Mouse (Mus musculus): ENCODE measurements around the gene Prr5l. TPM values are rescaled to one million over a fixed set of nuclear protein-coding genes. Genes with fewer than 3 reads are reported as not detected.

The Prr5l gene
- polyA plus RNA-seq, 1 experiment from 2014 or later, result 18.0 TPM

DNA sequence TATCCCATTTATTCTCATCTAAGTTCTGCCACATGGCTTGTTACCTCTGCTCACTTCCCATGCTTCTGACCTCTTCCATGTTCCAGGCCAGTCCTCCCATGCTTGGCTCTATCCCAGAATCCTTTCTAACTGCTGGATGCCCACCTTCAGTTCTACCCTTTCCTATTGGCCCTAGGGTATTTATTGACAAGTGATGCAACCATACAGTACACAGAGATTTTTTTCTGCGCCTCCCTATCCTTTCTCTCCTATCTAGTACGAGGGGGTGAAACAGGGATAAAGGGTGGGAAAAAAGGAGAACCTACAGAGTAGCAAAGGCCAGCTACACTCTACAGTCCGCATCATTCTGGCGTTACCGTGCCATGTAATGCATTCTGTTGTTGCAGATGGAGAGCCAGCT, 194.8 kb downstream of the Prr5l start:
- DNase-seq (ENCODE audit: low spot score) (no peak), ATAC-seq (replicated peaks; ENCODE audit: insufficient number of reproducible peaks, low FRiP score, low TSS enrichment, low read depth) (no peak)
- H3K9me3 ChIP-seq (replicated peaks; ENCODE audit: control insufficient read depth, low read length), result no peaks in the 10 kb centered on the region
- 94% methylated on average over 5 of the region's 5 CpGs for WGBS
- no peaks in the 10 kb centered on the region for H3K4me1 ChIP-seq (ENCODE audit: control insufficient read depth, insufficient read depth, low read length)
- H3K36me3 ChIP-seq (replicated peaks; ENCODE audit: control insufficient read depth, insufficient read depth, low read depth, low read length), result no peaks in the 10 kb centered on the region; the same call in 1 of the 2 replicates
- H3K9ac ChIP-seq (replicated peaks; ENCODE audit: low read length), result no peak overlapping the region
- H3K27me3 ChIP-seq (ENCODE audit: control insufficient read depth, insufficient read depth, low read length), result no peaks in the 10 kb centered on the region
- no peak overlapping the region for H3K27ac ChIP-seq (replicated peaks; ENCODE audit: low read depth, low read length)
- H3K4me3 ChIP-seq (ENCODE audit: low read depth, low read length), result no peak overlapping the region
- no peak overlapping the region for H3K4me2 ChIP-seq (ENCODE audit: low read depth, low read length)

DNA sequence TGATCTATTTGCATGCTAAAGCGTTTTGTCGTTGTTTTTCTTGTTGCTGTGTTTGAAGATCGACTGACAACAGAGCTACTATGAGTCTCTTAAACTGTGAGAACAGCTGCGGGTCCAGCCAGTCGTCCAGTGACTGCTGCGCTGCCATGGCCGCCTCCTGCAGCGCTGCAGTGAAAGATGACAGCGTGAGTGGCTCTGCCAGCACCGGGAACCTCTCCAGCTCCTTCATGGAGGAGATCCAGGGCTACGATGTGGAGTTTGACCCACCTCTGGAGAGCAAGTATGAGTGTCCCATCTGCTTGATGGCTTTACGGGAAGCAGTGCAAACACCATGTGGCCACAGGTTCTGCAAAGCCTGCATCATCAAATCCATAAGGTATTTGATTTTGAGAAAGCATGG, 198.4 kb downstream of the Prr5l start:
- H3K36me3 ChIP-seq (replicated peaks; ENCODE audit: control insufficient read depth, insufficient read depth, low read depth, low read length), result no peaks in the 10 kb centered on the region; the same call in 1 of the 2 replicates
- H3K4me3 ChIP-seq (ENCODE audit: low read depth, low read length), result no peak overlapping the region
- H3K27me3 ChIP-seq (ENCODE audit: control insufficient read depth, insufficient read depth, low read length), result no peaks in the 10 kb centered on the region
- H3K27ac ChIP-seq (replicated peaks; ENCODE audit: low read depth, low read length), result no peak overlapping the region
- ATAC-seq (replicated peaks; ENCODE audit: insufficient number of reproducible peaks, low FRiP score, low TSS enrichment, low read depth), result no peak
- no peak overlapping the region for H3K4me2 ChIP-seq (ENCODE audit: low read depth, low read length)
- WGBS, result 92% methylated on average over 12 of the region's 12 CpGs
- no peak overlapping the region for H3K9ac ChIP-seq (replicated peaks; ENCODE audit: low read length)
- H3K9me3 ChIP-seq (replicated peaks; ENCODE audit: control insufficient read depth, low read length), result no peaks in the 10 kb centered on the region
- no peak for DNase-seq (ENCODE audit: low spot score)
- H3K4me1 ChIP-seq (ENCODE audit: control insufficient read depth, insufficient read depth, low read length), result no peaks in the 10 kb centered on the region

DNA sequence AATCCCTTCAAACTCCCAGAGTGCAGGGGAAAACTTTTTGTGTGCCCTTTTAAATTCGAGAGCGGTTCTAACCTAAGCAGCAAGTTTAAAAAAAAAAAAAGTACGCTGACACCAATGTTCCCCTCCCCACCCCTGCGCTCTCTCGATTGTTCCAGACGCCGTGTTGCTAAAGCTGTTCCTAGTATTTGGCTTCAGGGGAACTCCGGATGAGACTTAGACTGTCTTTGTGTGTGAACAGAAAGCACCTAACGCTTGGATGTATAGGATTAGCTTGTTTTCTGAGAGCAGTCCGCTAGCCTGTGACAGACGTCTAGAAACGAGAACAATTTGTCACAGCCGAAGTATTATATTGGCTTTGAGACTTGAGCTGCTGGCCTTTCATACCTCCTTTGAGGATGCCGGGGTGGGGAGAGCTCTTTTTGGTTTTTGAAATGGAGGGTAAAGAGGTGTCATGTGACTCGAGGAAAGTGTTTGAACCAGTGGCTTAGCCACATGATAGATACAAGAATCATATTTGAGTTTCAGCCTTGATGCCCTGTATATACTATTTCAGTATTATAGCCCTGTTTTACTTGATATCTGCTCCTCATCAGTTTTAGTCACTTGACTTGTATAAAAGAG, 203.6 kb downstream of the Prr5l start:
- H3K4me1 ChIP-seq (ENCODE audit: control insufficient read depth, insufficient read depth, low read length), result no peaks in the 10 kb centered on the region
- 3% methylated on average over 15 of the region's 15 CpGs for WGBS
- peak overlapping the region; percentile 50 for H3K4me2 ChIP-seq (ENCODE audit: low read depth, low read length)
- DNase-seq (ENCODE audit: low spot score) (peak; percentile 30), ATAC-seq (replicated peaks; ENCODE audit: insufficient number of reproducible peaks, low FRiP score, low TSS enrichment, low read depth) (no peak)
- no peaks in the 10 kb centered on the region for H3K27me3 ChIP-seq (ENCODE audit: control insufficient read depth, insufficient read depth, low read length)
- no peaks in the 10 kb centered on the region for H3K36me3 ChIP-seq (replicated peaks; ENCODE audit: control insufficient read depth, insufficient read depth, low read depth, low read length)
- H3K27ac ChIP-seq (replicated peaks; ENCODE audit: low read depth, low read length), result no peak overlapping the region
- H3K4me3 ChIP-seq (ENCODE audit: low read depth, low read length), result peak overlapping the region; percentile 88
- no peaks in the 10 kb centered on the region for H3K9me3 ChIP-seq (replicated peaks; ENCODE audit: control insufficient read depth, low read length)
- no peak overlapping the region; the same call in 1 of the 2 replicates for H3K9ac ChIP-seq (replicated peaks; ENCODE audit: low read length)

DNA sequence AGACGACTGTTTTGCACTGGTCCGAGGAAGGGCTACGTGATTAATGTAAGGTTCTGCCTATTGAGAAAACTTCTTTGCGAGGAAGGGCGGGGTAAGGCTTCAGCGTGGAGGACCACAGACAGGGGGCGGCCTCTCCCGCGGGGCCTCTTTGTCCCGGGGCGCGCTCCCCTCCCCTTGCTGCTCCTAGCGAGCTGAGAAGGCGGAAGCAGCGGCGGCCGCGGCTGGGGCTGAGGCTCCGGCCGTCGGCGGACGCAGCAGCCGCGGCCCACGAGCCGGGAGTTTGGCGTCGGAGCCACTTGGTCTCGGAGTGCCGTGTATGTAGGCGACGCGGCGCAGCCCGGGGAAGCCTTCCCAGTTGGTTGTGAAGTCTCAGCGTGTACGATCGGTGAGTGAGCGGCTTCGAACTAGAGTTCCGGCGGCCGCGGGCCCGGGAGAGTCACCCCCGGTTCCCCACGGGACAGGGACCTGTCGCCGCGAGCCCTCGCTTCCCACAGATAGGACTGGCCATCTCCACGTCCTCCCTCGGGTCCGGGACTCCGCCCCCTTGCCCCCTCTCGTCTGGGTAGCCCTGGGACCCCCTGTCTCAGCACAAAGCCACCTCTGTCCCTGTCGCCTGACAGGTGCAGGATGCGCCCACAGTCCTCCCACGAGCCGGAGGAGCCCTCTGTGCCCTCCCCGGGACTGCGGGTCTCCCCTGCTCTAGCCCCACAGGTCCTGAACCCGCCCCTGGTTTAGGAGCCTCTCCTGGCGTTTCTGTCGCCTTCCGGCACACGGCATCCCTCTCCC, 204.4 kb downstream of the Prr5l start, which contains the start of gene Traf6:
Traf6 (plus strand) TSS at position 194 of the 786 bp plus-strand sequence.
- DNase-seq (ENCODE audit: low spot score), result peak; percentile 88
- WGBS, result under 1% methylated on average over 68 of the region's 68 CpGs
- ATAC-seq (replicated peaks; ENCODE audit: insufficient number of reproducible peaks, low FRiP score, low TSS enrichment, low read depth), result peak; percentile 84

DNA sequence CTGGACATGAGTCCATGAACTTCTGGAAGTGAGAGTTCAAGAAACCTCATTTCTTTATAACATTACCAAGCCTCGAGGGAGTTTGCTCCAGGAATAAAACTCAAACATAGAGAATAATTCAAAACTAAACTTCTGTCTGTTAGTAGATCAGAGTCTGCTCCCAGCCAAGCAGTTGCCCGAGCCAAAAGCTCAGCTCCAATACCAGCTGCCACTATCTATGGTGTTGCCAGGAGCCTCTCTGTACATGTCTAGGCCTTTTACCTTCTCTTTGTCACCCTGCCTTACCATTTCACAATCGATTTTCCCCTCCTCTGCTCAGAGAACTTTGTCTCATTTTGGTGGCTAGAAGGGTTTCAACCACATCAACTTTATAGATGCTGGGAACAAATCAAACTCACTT, 209.3 kb downstream of the Prr5l start:
- Histone ChIP-seq H3K4me2 (ENCODE audit: low read depth, low read length) (no peak overlapping the region), H3K27ac (replicated peaks; ENCODE audit: low read depth, low read length) (no peak overlapping the region), H3K9ac (replicated peaks; ENCODE audit: low read length) (no peak overlapping the region), H3K36me3 (replicated peaks; ENCODE audit: control insufficient read depth, insufficient read depth, low read depth, low read length) (no peaks in the 10 kb centered on the region), H3K4me1 (ENCODE audit: control insufficient read depth, insufficient read depth, low read length) (no peaks in the 10 kb centered on the region), H3K4me3 (ENCODE audit: low read depth, low read length) (no peak overlapping the region), H3K9me3 (replicated peaks; ENCODE audit: control insufficient read depth, low read length) (no peaks in the 10 kb centered on the region), H3K27me3 (ENCODE audit: control insufficient read depth, insufficient read depth, low read length) (no peaks in the 10 kb centered on the region)
- DNase-seq (ENCODE audit: low spot score), result no peak
- WGBS, result 80% methylated on average over 3 of the region's 3 CpGs
- ATAC-seq (replicated peaks; ENCODE audit: insufficient number of reproducible peaks, low FRiP score, low TSS enrichment, low read depth), result no peak

More for the DNA sequence above, 204.4 kb downstream of the Prr5l start, which contains the start of gene Traf6:
- Histone ChIP-seq H3K36me3 (replicated peaks; ENCODE audit: control insufficient read depth, insufficient read depth, low read depth, low read length) (no peaks in the 10 kb centered on the region), H3K9ac (replicated peaks; ENCODE audit: low read length) (peak within 1 kb of the TSS; percentile 81), H3K27ac (replicated peaks; ENCODE audit: low read depth, low read length) (no peak within 1 kb of the TSS; the same call in 1 of the 2 replicates), H3K9me3 (replicated peaks; ENCODE audit: control insufficient read depth, low read length) (no peaks in the 10 kb centered on the region), H3K4me2 (ENCODE audit: low read depth, low read length) (peak within 1 kb of the TSS; percentile 50), H3K27me3 (ENCODE audit: control insufficient read depth, insufficient read depth, low read length) (no peaks in the 10 kb centered on the region), H3K4me1 (ENCODE audit: control insufficient read depth, insufficient read depth, low read length) (no peaks in the 10 kb centered on the region), H3K4me3 (ENCODE audit: low read depth, low read length) (peak within 1 kb of the TSS; percentile 88)

DNA sequence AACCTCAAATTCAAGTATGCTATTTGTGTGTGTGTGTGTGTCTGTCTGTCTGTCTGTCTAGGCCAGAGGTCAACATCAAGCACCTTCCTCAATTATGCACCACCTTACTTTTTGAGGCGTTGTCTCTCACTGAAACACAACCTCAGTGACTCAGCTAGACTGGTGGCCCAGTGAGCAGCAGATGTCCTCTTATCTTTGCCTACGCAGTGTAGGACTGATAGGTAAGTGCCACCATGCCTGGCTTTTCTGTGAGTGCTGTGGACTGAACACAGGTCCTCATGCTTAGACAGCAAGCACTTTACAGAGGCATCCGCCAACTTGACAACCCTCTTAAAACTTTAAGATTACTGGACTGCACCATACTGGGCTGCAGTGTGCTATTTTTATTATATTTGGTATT, 214.1 kb downstream of the Prr5l start:
- Histone ChIP-seq H3K27me3 (ENCODE audit: control insufficient read depth, insufficient read depth, low read length) (no peaks in the 10 kb centered on the region), H3K36me3 (replicated peaks; ENCODE audit: control insufficient read depth, insufficient read depth, low read depth, low read length) (no peaks in the 10 kb centered on the region), H3K4me3 (ENCODE audit: low read depth, low read length) (no peak overlapping the region), H3K4me2 (ENCODE audit: low read depth, low read length) (no peak overlapping the region), H3K9ac (replicated peaks; ENCODE audit: low read length) (no peak overlapping the region), H3K9me3 (replicated peaks; ENCODE audit: control insufficient read depth, low read length) (no peaks in the 10 kb centered on the region), H3K27ac (replicated peaks; ENCODE audit: low read depth, low read length) (no peak overlapping the region), H3K4me1 (ENCODE audit: control insufficient read depth, insufficient read depth, low read length) (no peaks in the 10 kb centered on the region)
- DNase-seq (ENCODE audit: low spot score) (no peak), ATAC-seq (replicated peaks; ENCODE audit: insufficient number of reproducible peaks, low FRiP score, low TSS enrichment, low read depth) (0 out of 2 replicates have a peak, but pooled peaks have one; percentile 17)
- WGBS, result 89% methylated on average over 3 of the region's 3 CpGs

DNA sequence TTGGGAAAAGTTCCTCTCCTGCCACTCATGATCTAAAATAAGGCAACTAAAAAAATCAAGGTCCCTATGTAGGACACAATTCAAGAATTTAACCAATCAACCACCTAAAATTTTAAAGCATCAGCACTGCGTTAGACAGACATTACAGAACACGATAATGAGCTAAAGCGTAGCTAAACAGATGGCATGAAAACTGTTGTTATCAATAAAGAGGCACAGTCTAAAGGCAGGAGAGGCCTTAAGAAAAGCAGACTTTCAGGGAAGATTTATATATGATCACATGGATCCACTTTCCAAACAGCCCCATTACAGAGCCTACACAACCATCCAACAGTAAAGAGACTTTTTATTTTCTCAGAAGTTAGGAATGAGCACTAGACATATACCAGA, 217.1 kb downstream of the Prr5l start:
- Histone ChIP-seq H3K9ac (replicated peaks; ENCODE audit: low read length) (no peak overlapping the region), H3K27ac (replicated peaks; ENCODE audit: low read depth, low read length) (no peak overlapping the region)
- no peak for ATAC-seq (replicated peaks; ENCODE audit: insufficient number of reproducible peaks, low FRiP score, low TSS enrichment, low read depth)

More for the DNA sequence above, 217.1 kb downstream of the Prr5l start:
- no peaks in the 10 kb centered on the region for H3K9me3 ChIP-seq (replicated peaks; ENCODE audit: control insufficient read depth, low read length)
- H3K4me3 ChIP-seq (ENCODE audit: low read depth, low read length), result no peak overlapping the region
- H3K36me3 ChIP-seq (replicated peaks; ENCODE audit: control insufficient read depth, insufficient read depth, low read depth, low read length), result no peaks in the 10 kb centered on the region
- 85% methylated on average over 3 of the region's 3 CpGs for WGBS
- H3K27me3 ChIP-seq (ENCODE audit: control insufficient read depth, insufficient read depth, low read length), result no peaks in the 10 kb centered on the region
- no peak overlapping the region for H3K4me2 ChIP-seq (ENCODE audit: low read depth, low read length)
- H3K4me1 ChIP-seq (ENCODE audit: control insufficient read depth, insufficient read depth, low read length), result no peaks in the 10 kb centered on the region
- DNase-seq (ENCODE audit: low spot score), result no peak

All from embryonic facial prominence, embryonic 11.5 days (tissue).